Mouse (Mus musculus): ENCODE results near the gene Gm11060. TPM values are rescaled to one million over a fixed set of nuclear protein-coding genes. Genes with fewer than 3 reads are reported as not detected.

Gm11060 gene
- not detected in 2 replicates for polyA plus RNA-seq (2014; fragmentation: Nextera tagmentation; extraction: Ambion mirVana)

DNA sequence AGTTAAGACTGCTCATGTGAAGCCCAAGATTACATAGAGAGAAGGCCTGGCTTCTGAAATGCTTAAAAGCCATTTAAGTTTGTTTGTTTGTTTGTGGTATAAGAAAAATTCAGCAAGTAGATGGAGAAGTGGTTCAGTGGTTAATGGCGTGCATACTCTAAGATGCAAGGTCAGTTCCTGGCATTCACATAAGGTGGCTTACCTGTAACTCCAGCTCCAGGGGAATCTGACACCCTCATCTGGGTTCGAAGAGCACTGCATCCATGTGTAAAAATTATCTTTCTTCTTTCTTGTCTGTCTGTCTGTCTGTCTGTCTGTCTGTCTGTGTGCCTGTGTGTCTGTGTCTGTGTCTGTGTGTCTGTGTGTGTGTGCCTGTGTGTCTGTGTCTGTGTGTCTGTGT, at the start of gene Gm11060:
Gene Gm11060, plus strand, starts transcription at position 301 of the 400 bp plus-strand sequence.
- no peak for TF ChIP-seq CTCF (IDR thresholded peaks at IDR 0.05; ENCODE audit: low read depth)
- H3K36me3 ChIP-seq (ENCODE audit: insufficient read depth), result no peaks in the 10 kb centered on the region
- H3K4me2 ChIP-seq, result no peak within 1 kb of the TSS
- H3K27ac ChIP-seq (ENCODE audit: low read depth), result no peak within 1 kb of the TSS
- 0 out of 2 replicates have a peak, but pooled peaks cover 3% of the 10 kb centered on the region for H3K4me1 ChIP-seq (ENCODE audit: insufficient read depth)
- DNase-seq (no peak), ATAC-seq (ENCODE audit: insufficient read depth) (no peak)
- H3K9ac ChIP-seq, result no peak within 1 kb of the TSS
- 81% methylated on average over 2 of the region's 2 CpGs for WGBS
- H3K27me3 ChIP-seq (ENCODE audit: insufficient read depth, low read length), result no peaks in the 10 kb centered on the region
- H3K9me3 ChIP-seq (ENCODE audit: low read depth, low read length), result no peaks in the 10 kb centered on the region
- H3K4me3 ChIP-seq (ENCODE audit: low read depth, low read length), result no peak within 1 kb of the TSS

DNA sequence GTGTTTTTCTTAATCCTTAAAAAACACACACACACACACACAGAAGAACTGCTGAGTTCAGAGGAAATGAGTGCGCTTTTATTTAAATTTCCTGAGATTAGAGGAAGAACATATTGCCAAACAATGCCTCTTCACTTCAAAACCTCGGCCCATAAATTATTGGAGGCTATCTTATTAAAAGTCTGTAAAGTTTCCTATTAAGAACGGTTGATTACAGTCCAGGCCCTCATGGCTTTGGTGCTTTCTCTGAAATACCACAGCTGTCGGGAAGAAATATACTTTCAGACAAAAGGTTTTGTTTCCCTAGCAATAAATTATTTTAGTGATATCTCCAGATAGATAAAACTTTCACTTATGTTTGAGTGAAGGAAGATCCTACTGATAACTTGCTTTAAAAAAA, 48.7 kb upstream of the Gm11060 start:
- ATAC-seq (ENCODE audit: insufficient read depth) (no peak), DNase-seq (no peak)
- no peak for TF ChIP-seq CTCF (IDR thresholded peaks at IDR 0.05; ENCODE audit: low read depth)
- H3K27ac ChIP-seq (ENCODE audit: low read depth), result no peak overlapping the region
- H3K4me3 ChIP-seq (ENCODE audit: low read depth, low read length), result no peak overlapping the region
- no peak overlapping the region for H3K4me2 ChIP-seq
- 45% methylated on average over 4 of the region's 4 CpGs for WGBS
- no peaks in the 10 kb centered on the region for H3K4me1 ChIP-seq (ENCODE audit: insufficient read depth)
- no peaks in the 10 kb centered on the region for H3K27me3 ChIP-seq (ENCODE audit: insufficient read depth, low read length)
- no peaks in the 10 kb centered on the region for H3K36me3 ChIP-seq (ENCODE audit: insufficient read depth)
- H3K9me3 ChIP-seq (ENCODE audit: low read depth, low read length), result no peaks in the 10 kb centered on the region
- H3K9ac ChIP-seq, result no peak overlapping the region

DNA sequence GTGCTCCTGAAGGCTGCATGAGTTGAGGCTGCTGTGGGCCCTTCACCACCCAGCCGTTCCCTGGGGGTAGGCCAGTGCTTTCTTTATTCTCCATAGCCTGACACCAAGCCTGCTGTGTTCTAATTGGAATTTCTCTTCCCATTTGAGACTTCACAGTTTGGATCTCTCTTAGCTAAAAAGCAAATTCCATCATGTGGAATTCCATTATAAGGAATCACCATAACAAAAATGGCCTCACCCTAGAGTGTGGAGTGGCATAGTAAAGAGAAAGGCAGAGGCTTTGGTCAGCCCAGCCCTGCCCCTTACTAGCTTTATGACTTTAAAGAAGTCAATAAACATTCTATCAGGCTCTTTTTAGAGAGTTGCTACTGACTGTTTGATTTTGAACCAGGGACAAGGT, 43.5 kb upstream of the Gm11060 start:
- H3K4me2 ChIP-seq, result no peak overlapping the region
- no peaks in the 10 kb centered on the region for H3K4me1 ChIP-seq (ENCODE audit: insufficient read depth)
- TF ChIP-seq CTCF (IDR thresholded peaks at IDR 0.05; ENCODE audit: low read depth), result no peak

DNA sequence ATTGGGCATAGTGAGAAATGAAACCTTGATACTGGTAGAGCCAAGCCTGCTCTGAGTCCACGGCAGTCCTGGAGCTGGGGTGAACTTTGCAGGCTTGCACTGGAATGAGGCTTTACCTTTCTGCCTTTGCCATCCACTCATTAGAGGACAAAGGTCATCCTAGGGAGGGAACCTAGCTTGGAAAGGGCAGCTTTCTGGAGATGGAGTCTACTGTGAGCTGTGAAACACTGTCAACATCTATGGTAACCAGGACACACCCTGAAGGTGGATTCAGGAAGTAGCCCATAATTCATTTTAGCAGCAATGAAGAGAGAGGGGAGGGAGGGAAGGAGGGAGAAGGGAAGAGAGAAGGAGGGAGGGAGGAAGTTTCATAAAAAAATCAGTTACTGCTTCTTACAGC, 36.3 kb upstream of the Gm11060 start:
- Histone ChIP-seq H3K4me1 (ENCODE audit: insufficient read depth) (no peaks in the 10 kb centered on the region), H3K9ac (no peak overlapping the region), H3K36me3 (ENCODE audit: insufficient read depth) (no peaks in the 10 kb centered on the region), H3K4me2 (no peak overlapping the region), H3K4me3 (ENCODE audit: low read depth, low read length) (no peak overlapping the region), H3K27ac (ENCODE audit: low read depth) (no peak overlapping the region), H3K9me3 (ENCODE audit: low read depth, low read length) (no peaks in the 10 kb centered on the region), H3K27me3 (ENCODE audit: insufficient read depth, low read length) (0 out of 2 replicates have a peak, but pooled peaks cover 4% of the 10 kb centered on the region)
- 65% methylated on average over 1 of the region's 1 CpGs for WGBS
- ATAC-seq (ENCODE audit: insufficient read depth) (no peak), DNase-seq (no peak)
- TF ChIP-seq CTCF (IDR thresholded peaks at IDR 0.05; ENCODE audit: low read depth), result no peak

More for the DNA sequence above, 43.5 kb upstream of the Gm11060 start:
- no peak overlapping the region for H3K4me3 ChIP-seq (ENCODE audit: low read depth, low read length)
- H3K36me3 ChIP-seq (ENCODE audit: insufficient read depth), result no peaks in the 10 kb centered on the region
- H3K9me3 ChIP-seq (ENCODE audit: low read depth, low read length), result no peaks in the 10 kb centered on the region
- 42% methylated on average over 1 of the region's 1 CpGs for WGBS
- DNase-seq, result no peak
- 0 out of 2 replicates have a peak, but pooled peaks cover 4% of the 10 kb centered on the region for H3K27me3 ChIP-seq (ENCODE audit: insufficient read depth, low read length)
- H3K27ac ChIP-seq (ENCODE audit: low read depth), result no peak overlapping the region
- ATAC-seq (ENCODE audit: insufficient read depth), result no peak
- no peak overlapping the region for H3K9ac ChIP-seq

DNA sequence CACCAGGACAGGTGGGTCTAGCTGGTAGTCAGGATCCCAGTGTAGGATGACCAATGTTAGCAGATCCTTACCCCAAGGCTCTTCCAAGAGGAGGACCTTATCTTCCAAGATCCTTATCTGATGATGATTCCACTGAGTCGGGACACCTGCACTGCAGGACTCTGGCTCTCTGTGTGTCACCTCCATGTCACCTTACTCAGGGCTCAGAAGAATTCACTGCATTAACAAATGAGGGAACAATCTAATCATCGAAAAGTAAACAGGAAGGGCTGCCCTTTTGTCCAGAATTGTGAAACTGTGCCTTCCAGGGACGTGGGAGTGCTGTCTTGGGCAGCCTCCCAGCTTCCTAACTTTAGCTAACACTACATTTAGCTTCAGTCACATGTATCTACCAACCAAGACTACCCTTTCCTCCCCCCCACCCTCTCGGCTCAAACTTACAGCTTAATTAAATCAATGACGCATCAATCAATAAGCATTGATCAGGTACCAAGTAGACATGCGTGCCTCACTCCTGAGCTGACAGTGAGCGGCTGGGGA, 33.2 kb upstream of the Gm11060 start:
- ATAC-seq (ENCODE audit: insufficient read depth), result peak; percentile 35; the same call in 1 of the 2 replicates
- H3K27ac ChIP-seq (ENCODE audit: low read depth), result no peak overlapping the region

DNA sequence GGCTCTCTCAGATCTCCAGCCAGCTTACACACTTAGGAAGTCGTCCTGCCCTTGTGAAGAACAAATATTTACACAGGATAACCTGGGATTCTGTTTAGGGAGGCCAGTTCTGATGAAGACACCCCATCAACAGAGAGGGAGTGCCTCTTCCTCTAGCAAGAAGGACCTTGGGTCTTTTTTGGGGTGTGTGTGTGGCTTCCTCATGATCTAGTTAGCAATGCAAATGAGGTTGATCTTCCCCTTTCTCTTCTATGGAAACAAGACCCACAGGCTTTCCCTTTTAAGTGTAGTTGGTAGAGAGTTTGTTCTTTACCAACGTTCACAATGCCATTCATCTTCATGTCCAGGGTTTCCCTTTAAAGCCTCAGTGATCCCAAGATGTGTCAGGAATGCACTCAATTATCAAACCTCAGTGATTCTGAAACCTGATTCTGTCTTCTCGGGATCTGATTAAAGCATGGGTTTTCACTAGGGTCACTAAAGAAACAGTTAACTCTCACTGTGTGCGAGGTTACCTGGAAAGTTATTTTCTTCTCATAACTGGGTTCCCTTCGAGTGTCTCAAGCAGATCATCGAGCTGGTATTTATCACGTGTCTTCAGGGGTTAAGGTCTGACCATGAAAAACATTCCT, 29.0 kb upstream of the Gm11060 start:
- no peaks in the 10 kb centered on the region for H3K9me3 ChIP-seq (ENCODE audit: low read depth, low read length)
- 42% methylated on average over 7 of the region's 7 CpGs for WGBS
- no peaks in the 10 kb centered on the region for H3K36me3 ChIP-seq (ENCODE audit: insufficient read depth)
- ATAC-seq (ENCODE audit: insufficient read depth) (no peak), DNase-seq (no peak)
- H3K4me2 ChIP-seq, result no peak overlapping the region
- H3K4me3 ChIP-seq (ENCODE audit: low read depth, low read length), result no peak overlapping the region
- TF ChIP-seq CTCF (IDR thresholded peaks at IDR 0.05; ENCODE audit: low read depth), result no peak
- H3K4me1 ChIP-seq (ENCODE audit: insufficient read depth), result no peaks in the 10 kb centered on the region
- H3K27me3 ChIP-seq (ENCODE audit: insufficient read depth, low read length), result no peaks in the 10 kb centered on the region
- no peak overlapping the region for H3K9ac ChIP-seq
- H3K27ac ChIP-seq (ENCODE audit: low read depth), result no peak overlapping the region

More for the DNA sequence above, 33.2 kb upstream of the Gm11060 start:
- no peaks in the 10 kb centered on the region for H3K36me3 ChIP-seq (ENCODE audit: insufficient read depth)
- no peak overlapping the region for H3K4me2 ChIP-seq
- H3K9me3 ChIP-seq (ENCODE audit: low read depth, low read length), result no peaks in the 10 kb centered on the region
- 45% methylated on average over 7 of the region's 7 CpGs for WGBS
- H3K9ac ChIP-seq, result no peak overlapping the region
- no peak overlapping the region for H3K4me3 ChIP-seq (ENCODE audit: low read depth, low read length)
- no peak for DNase-seq
- H3K4me1 ChIP-seq (ENCODE audit: insufficient read depth), result no peaks in the 10 kb centered on the region
- H3K27me3 ChIP-seq (ENCODE audit: insufficient read depth, low read length), result no peaks in the 10 kb centered on the region
- no peak for TF ChIP-seq CTCF (IDR thresholded peaks at IDR 0.05; ENCODE audit: low read depth)

DNA sequence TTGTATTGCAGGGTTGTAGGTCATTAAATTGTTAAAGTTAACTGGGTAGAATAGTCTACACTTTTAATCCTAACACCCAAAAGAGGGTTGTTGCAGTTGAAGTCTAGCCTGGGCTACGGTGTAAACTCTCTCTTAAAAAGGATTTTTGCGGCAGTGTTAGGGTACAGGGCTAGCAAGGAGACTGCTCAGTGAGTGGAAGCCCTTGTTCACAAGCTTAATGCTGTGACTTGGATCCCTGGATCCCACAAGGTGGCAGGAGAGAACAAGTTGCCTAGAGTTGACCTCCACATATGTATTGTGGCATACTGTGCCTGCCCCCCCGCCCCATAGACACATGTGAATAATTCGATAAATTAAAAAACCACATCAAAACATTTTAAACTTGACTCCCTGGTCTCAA, 19.3 kb upstream of the Gm11060 start:
- DNase-seq (no peak), ATAC-seq (ENCODE audit: insufficient read depth) (no peak)
- Histone ChIP-seq H3K9me3 (ENCODE audit: low read depth, low read length) (no peaks in the 10 kb centered on the region), H3K27ac (ENCODE audit: low read depth) (no peak overlapping the region), H3K36me3 (ENCODE audit: insufficient read depth) (no peaks in the 10 kb centered on the region), H3K4me1 (ENCODE audit: insufficient read depth) (no peaks in the 10 kb centered on the region), H3K9ac (no peak overlapping the region), H3K4me2 (no peak overlapping the region), H3K4me3 (ENCODE audit: low read depth, low read length) (no peak overlapping the region), H3K27me3 (ENCODE audit: insufficient read depth, low read length) (no peaks in the 10 kb centered on the region)
- 61% methylated on average over 4 of the region's 4 CpGs for WGBS
- TF ChIP-seq CTCF (IDR thresholded peaks at IDR 0.05; ENCODE audit: low read depth), result peak; percentile 33
